In the genomic region with DNA sequence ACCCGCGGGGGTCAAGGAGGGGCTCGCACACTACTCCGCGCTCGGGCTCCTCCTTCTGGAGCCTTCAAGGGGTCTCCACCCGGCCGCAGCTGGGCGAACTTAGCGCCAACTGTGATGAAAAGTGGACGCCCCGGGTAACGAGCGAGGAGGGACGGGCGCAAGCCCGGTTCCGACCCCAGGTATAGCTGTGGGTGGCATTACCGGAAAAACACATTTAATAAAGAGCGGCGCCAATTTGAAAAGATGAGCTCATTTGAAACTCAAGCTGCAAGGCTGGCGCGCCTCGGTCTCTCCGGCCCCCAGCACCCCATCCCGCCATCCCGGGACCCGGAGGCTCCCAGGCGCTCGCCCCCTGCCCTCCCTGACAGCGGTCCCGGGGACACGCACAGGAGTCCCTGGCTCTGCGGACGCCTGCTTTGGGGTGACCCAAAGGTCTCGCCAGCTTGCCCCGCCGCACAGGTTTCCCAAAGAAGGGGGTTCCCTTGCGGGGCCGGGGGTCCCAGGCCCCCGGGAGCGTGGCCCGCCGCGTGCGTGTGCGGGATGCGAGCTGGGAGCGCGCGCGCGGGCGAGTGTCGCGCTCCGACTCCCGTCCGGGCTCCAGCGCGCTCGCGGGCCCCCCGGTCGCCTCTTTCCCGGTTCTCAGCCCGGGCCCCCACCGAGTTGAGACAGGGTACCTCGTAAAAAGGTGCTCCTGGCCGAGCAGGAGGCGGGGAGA, we compare ENCODE assay signal across 8 mouse cellular contexts. TPM values are rescaled to one million over a fixed set of nuclear protein-coding genes. Genes with fewer than 3 reads are reported as not detected.
DNase-seq lines count a peak whose midpoint lies in the region; ATAC-seq and TF ChIP-seq lines count a peak whose summit lies in the region.

No protein-coding gene starts in this region.

- WGBS in forebrain, embryonic 15.5 days = under 1% methylated on average over 71 of the region's 71 CpGs
- under 1% methylated on average over 71 of the region's 71 CpGs for WGBS in intestine, postnatal 0 days
- WGBS in midbrain, embryonic 10.5 days = under 1% methylated on average over 71 of the region's 71 CpGs

- peak overlapping the region; percentile 88 for H3K4me2 ChIP-seq in forebrain, embryonic 15.5 days (replicated peaks)
- peak overlapping the region; percentile 92 for H3K4me2 ChIP-seq in intestine, postnatal 0 days (replicated peaks; ENCODE audit: low read depth)

- peak; percentile 22; the same call in 1 of the 2 replicates for TF ChIP-seq CTCF in intestine, postnatal 0 days (IDR thresholded peaks at IDR 0.05; ENCODE audit: low read depth)

- ATAC-seq in forebrain, embryonic 15.5 days (replicated peaks) = peak; percentile 20; the same call in 1 of the 2 replicates
- ATAC-seq in intestine, postnatal 0 days = no peak
- no peak for ATAC-seq in activated CD4-positive, CD25-positive, alpha-beta regulatory T cell, adult 4 months

- no peaks in the 10 kb centered on the region for H3K36me3 ChIP-seq in forebrain, embryonic 15.5 days
- H3K36me3 ChIP-seq in intestine, postnatal 0 days (ENCODE audit: control insufficient read depth, insufficient read depth) = no peaks in the 10 kb centered on the region
- H3K36me3 ChIP-seq in midbrain, embryonic 10.5 days = no peaks in the 10 kb centered on the region

- DNase-seq in left cerebral cortex, postnatal 36 days (ENCODE audit: low spot score in 2 of 2) = peak; percentile 5 to 13
- DNase-seq in left cerebral cortex, adult 8-10 months (ENCODE audit: low spot score in 2 of 2) = no peak
- peak; percentile 10 for DNase-seq in adrenal gland, adult 8-10 months
- DNase-seq in midbrain, embryonic 10.5 days (ENCODE audit: low spot score) = peak; percentile 77
- DNase-seq in testis, postnatal 10 days (ENCODE audit: low spot score) = peak; percentile 54

- intact Hi-C loops in left cerebral cortex, postnatal 36 days (cut with DNase I) = no loop called here

- no peaks in the 10 kb centered on the region for H3K27me3 ChIP-seq in forebrain, embryonic 15.5 days
- no peaks in the 10 kb centered on the region for H3K27me3 ChIP-seq in intestine, postnatal 0 days (replicated peaks; ENCODE audit: control insufficient read depth, insufficient read depth, low read length)
- H3K27me3 ChIP-seq in midbrain, embryonic 10.5 days (ENCODE audit: low read depth, poor library complexity, severe bottlenecking) = no peaks in the 10 kb centered on the region; the same call in 1 of the 2 replicates

- peak overlapping the region; percentile 73 for H3K9ac ChIP-seq in forebrain, embryonic 15.5 days (replicated peaks)
- H3K9ac ChIP-seq in intestine, postnatal 0 days (ENCODE audit: low read depth, low read length) = peak overlapping the region; percentile 93

- H3K4me1 ChIP-seq in forebrain, embryonic 15.5 days = peaks cover 33% of the 10 kb centered on the region
- H3K4me1 ChIP-seq in intestine, postnatal 0 days (replicated peaks; ENCODE audit: control insufficient read depth, insufficient read depth, low read length) = 0 out of 2 replicates have a peak, but pooled peaks cover 3% of the 10 kb centered on the region
- H3K4me1 ChIP-seq in midbrain, embryonic 10.5 days = peaks cover 40% of the 10 kb centered on the region

- H3K4me3 ChIP-seq in forebrain, embryonic 15.5 days = peak overlapping the region; percentile 69
- H3K4me3 ChIP-seq in intestine, postnatal 0 days (ENCODE audit: low read depth, low read length) = peak overlapping the region; percentile 97
- peak overlapping the region; percentile 92 for H3K4me3 ChIP-seq in midbrain, embryonic 10.5 days

- peak overlapping the region; percentile 88 for H3K27ac ChIP-seq in forebrain, embryonic 15.5 days (replicated peaks)
- peak overlapping the region; percentile 93 for H3K27ac ChIP-seq in intestine, postnatal 0 days (ENCODE audit: low read depth, low read length)
- H3K27ac ChIP-seq in midbrain, embryonic 10.5 days (replicated peaks) = peak overlapping the region; percentile 99

- H3K9me3 ChIP-seq in forebrain, embryonic 15.5 days = no peaks in the 10 kb centered on the region
- H3K9me3 ChIP-seq in intestine, postnatal 0 days (ENCODE audit: control insufficient read depth) = no peaks in the 10 kb centered on the region
- H3K9me3 ChIP-seq in midbrain, embryonic 10.5 days (replicated peaks) = no peaks in the 10 kb centered on the region

RNA-seq across cellular contexts. Expression of gene Igf2bp2, which starts 1.6 kb away (rescaled TPM):
- 1 to 10 TPM in 1 of 2 experiments, under 1 TPM in 1; 0.79 to 2.4 TPM for total RNA-seq in left cerebral cortex, postnatal 36 days (2021)
- 1 to 10 TPM in 1 of 4 experiments, under 1 TPM in 3; 0.70 to 1.9 (median 0.85) TPM for total RNA-seq in left cerebral cortex, adult 8-10 months (2022)
- 1 to 10 TPM; 7.9 to 9.8 (median 9.1) TPM for total RNA-seq in adrenal gland, adult 8-10 months (2022)
- polyA plus RNA-seq in forebrain, embryonic 15.5 days (2015; fragmentation: Nextera tagmentation; extraction: Ambion mirVana) = 25.8 and 27.5 TPM in 2 replicates
- 38.7 and 40.3 TPM in 2 replicates for polyA plus RNA-seq in intestine, postnatal 0 days (2015; fragmentation: Nextera tagmentation; extraction: Ambion mirVana)
- 127 and 148 TPM in 2 replicates for polyA plus RNA-seq in midbrain, embryonic 10.5 days (2016; fragmentation: Nextera tagmentation; extraction: Ambion mirVana)
- polyA plus RNA-seq in activated CD4-positive, CD25-positive, alpha-beta regulatory T cell, adult 4 months (2017; shearing (Covaris generic)) = 1 to 10 TPM in 1 of 2 experiments, under 1 TPM in 1; 0.41 to 1.2 TPM

Comparison
In these comparisons a context has a peak if more than half of its experiments do, and no peak if none do; other contexts are left out.
1. DNase-seq: peak in left cerebral cortex, postnatal 36 days (2 of 2), adrenal gland, adult 8-10 months (single experiment), midbrain, embryonic 10.5 days (single experiment) and testis, postnatal 10 days (single experiment); none in left cerebral cortex, adult 8-10 months (0 of 2).
2. RNA of gene Igf2bp2, which starts 1.6 kb away (polyA plus RNA-seq): 127 to 148 TPM in midbrain, embryonic 10.5 days, 38.7 to 40.3 TPM in intestine, postnatal 0 days and 25.8 to 27.5 TPM in forebrain, embryonic 15.5 days; 0.41 to 1.2 TPM in activated CD4-positive, CD25-positive, alpha-beta regulatory T cell, adult 4 months; every median in the first group is over 10 times any median in the second.
3. Peak in every context shown above with its lines, with median percentiles within 50 percentile points of each other: H3K27ac ChIP-seq and H3K4me3 ChIP-seq.